In the genomic region with DNA sequence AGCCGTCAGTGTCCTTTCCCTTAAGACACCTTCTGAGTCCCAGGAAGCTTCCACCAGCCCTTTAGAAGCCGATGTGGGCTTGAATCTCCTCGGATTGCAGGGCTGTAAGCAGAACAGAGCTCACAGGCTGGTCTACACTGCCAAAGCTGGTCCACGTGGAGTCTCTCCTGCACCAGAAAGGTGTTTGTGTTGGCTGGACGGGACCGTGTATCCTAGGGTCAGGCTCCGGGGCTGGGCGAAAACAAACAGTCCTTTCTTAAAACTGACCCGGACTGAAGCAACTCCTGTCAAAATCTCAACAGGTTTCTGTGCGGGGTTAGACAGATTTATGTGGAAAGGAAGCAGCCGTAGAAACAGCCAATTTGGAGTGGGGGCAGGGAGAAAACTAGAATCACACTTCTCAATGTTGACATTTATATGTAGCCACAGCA, we compare ENCODE assay signal across 9 mouse cellular contexts. TPM values are rescaled to one million over a fixed set of nuclear protein-coding genes. Genes with fewer than 3 reads are reported as not detected.
DNase-seq lines count a peak whose midpoint lies in the region; ATAC-seq and TF ChIP-seq lines count a peak whose summit lies in the region.
"Had no signal": no experiment of that assay in that cellular context is flagged by ENCODE, and none has a peak within 500 bp of the region (broad histone marks: within the 10 kb centered on the region; RNA-seq: fewer than 3 reads in every experiment).

No protein-coding gene starts in this region.

- H3K36me3 ChIP-seq in heart, embryonic 15.5 days = no peaks in the 10 kb centered on the region
- H3K36me3 ChIP-seq in ES-E14 (ENCODE audit: control insufficient read depth, insufficient read depth, low read length, poor library complexity, severe bottlenecking) = no peaks in the 10 kb centered on the region
- H3K36me3 ChIP-seq in kidney, embryonic 16.5 days (ENCODE audit: insufficient read depth, low read length) = no peaks in the 10 kb centered on the region
- H3K36me3 ChIP-seq in forebrain, embryonic 15.5 days = no peaks in the 10 kb centered on the region

- WGBS in heart, embryonic 15.5 days = 51% methylated on average over 11 of the region's 11 CpGs
- 16% methylated on average over 11 of the region's 11 CpGs for WGBS in kidney, embryonic 16.5 days
- WGBS in forebrain, embryonic 15.5 days = 86% methylated on average over 11 of the region's 11 CpGs

- in situ Hi-C loops in ES-E14 (cut with MboI; ENCODE audit: low sequenced_read_pairs in 2 of 2, unreplicated experiment in 2 of 2) = loop anchor here in 1 of 2 experiments (5.0 kb wide), 1 partner anchor 244 kb away; no protein-coding TSS in a partner anchor

- 0 out of 2 replicates have a peak overlapping the region, but pooled peaks have one; percentile 7 for H3K27ac ChIP-seq in heart, embryonic 15.5 days
- no peak overlapping the region for H3K27ac ChIP-seq in ES-E14 (ENCODE audit: insufficient read depth, low read depth, low read length, poor library complexity, severe bottlenecking)
- peak overlapping the region; percentile 47; the same call in 1 of the 2 replicates for H3K27ac ChIP-seq in kidney, embryonic 16.5 days (ENCODE audit: low read length)
- no peak overlapping the region for H3K27ac ChIP-seq in forebrain, embryonic 15.5 days (replicated peaks)

- peaks cover 15% of the 10 kb centered on the region for H3K4me1 ChIP-seq in heart, embryonic 15.5 days (replicated peaks)
- peaks cover 0 to 6% of the 10 kb centered on the region in 2 experiments; a peak in 2 of 4 replicates for H3K4me1 ChIP-seq in ES-E14 (ENCODE audit: control insufficient read depth in 2 of 2, insufficient read depth in 2 of 2, low read length in 2 of 2, poor library complexity in 1 of 2)
- H3K4me1 ChIP-seq in kidney, embryonic 16.5 days (ENCODE audit: insufficient read depth, low read length) = peaks cover 18% of the 10 kb centered on the region; the same call in 1 of the 2 replicates
- H3K4me1 ChIP-seq in forebrain, embryonic 15.5 days = peaks cover 14% of the 10 kb centered on the region

- H3K4me2 ChIP-seq in heart, embryonic 15.5 days = peak overlapping the region; percentile 30
- peak overlapping the region; percentile 36 for H3K4me2 ChIP-seq in kidney, embryonic 16.5 days (replicated peaks; ENCODE audit: low read depth, low read length)
- no peak overlapping the region for H3K4me2 ChIP-seq in forebrain, embryonic 15.5 days (replicated peaks)

- ATAC-seq in heart, embryonic 15.5 days (replicated peaks; ENCODE audit: insufficient number of reproducible peaks, insufficient read depth, low FRiP score, low read depth) = no peak
- ATAC-seq in kidney, embryonic 16.5 days (ENCODE audit: low FRiP score, low TSS enrichment) = no peak
- ATAC-seq in forebrain, embryonic 15.5 days (replicated peaks) = no peak

- no peak for DNase-seq in heart, adult 9 months (ENCODE audit: low spot score in 2 of 2)
- DNase-seq in ES-E14 (ENCODE audit: low read depth, low spot score) = no peak
- peak; percentile 51 for DNase-seq in lung, postnatal 10 days
- DNase-seq in cerebellum, postnatal 10 days = no peak
- no peak for DNase-seq in urinary bladder, postnatal 10 days (ENCODE audit: low spot score)

- H3K9ac ChIP-seq in heart, embryonic 15.5 days = no peak overlapping the region
- H3K9ac ChIP-seq in ES-E14 (ENCODE audit: insufficient read depth, low read depth, low read length, poor library complexity, severe bottlenecking) = peak overlapping the region; percentile 10; the same call in 1 of the 2 replicates
- H3K9ac ChIP-seq in kidney, embryonic 16.5 days (replicated peaks; ENCODE audit: low read length) = peak overlapping the region; percentile 24; the same call in 1 of the 2 replicates
- H3K9ac ChIP-seq in forebrain, embryonic 15.5 days (replicated peaks) = no peak overlapping the region

- no peaks in the 10 kb centered on the region for H3K9me3 ChIP-seq in heart, embryonic 15.5 days (replicated peaks)
- no peaks in the 10 kb centered on the region for H3K9me3 ChIP-seq in ES-E14 (ENCODE audit: control insufficient read depth, insufficient read depth, low read depth, low read length)
- no peaks in the 10 kb centered on the region for H3K9me3 ChIP-seq in kidney, embryonic 16.5 days (ENCODE audit: low read length)
- H3K9me3 ChIP-seq in forebrain, embryonic 15.5 days = no peaks in the 10 kb centered on the region

- no peak overlapping the region; the same call in 1 of the 2 replicates for H3K4me3 ChIP-seq in heart, embryonic 15.5 days
- H3K4me3 ChIP-seq in ES-E14 (ENCODE audit: insufficient read depth in 1 of 2, low read depth in 1 of 2, low read length in 2 of 2, poor library complexity in 1 of 2, severe bottlenecking in 1 of 2) = peak overlapping the region in 1 of 2 experiments; percentile 9; a peak in 1 of 4 replicates
- no peak overlapping the region; the same call in 1 of the 2 replicates for H3K4me3 ChIP-seq in kidney, embryonic 16.5 days (ENCODE audit: low read length)
- no peak overlapping the region for H3K4me3 ChIP-seq in forebrain, embryonic 15.5 days
- H3K4me3 ChIP-seq: erythroblast, embryonic 14.5 days had no signal

- H3K27me3 ChIP-seq in heart, embryonic 15.5 days = no peaks in the 10 kb centered on the region
- H3K27me3 ChIP-seq in kidney, embryonic 16.5 days (ENCODE audit: insufficient read depth, low read length) = no peaks in the 10 kb centered on the region
- no peaks in the 10 kb centered on the region for H3K27me3 ChIP-seq in forebrain, embryonic 15.5 days

TF ChIP-seq in ES-E14, 5 proteins besides CTCF, POLR2A, EP300 and RAD21:
- no peak for TF ChIP-seq HCFC1 (IDR thresholded peaks at IDR 0.05; ENCODE audit: borderline replicate concordance, insufficient read depth, low read length)
- TF ChIP-seq ZNF384 (IDR thresholded peaks at IDR 0.05; ENCODE audit: low read depth, low read length) = no peak
- no peak for TF ChIP-seq MAFK (IDR thresholded peaks at IDR 0.05; ENCODE audit: insufficient read depth, low read depth, low read length)
- no peak for TF ChIP-seq ZC3H11A (IDR thresholded peaks at IDR 0.05; ENCODE audit: borderline replicate concordance, low read depth, low read length)
- no peak for TF ChIP-seq CHD2 (IDR thresholded peaks at IDR 0.05; ENCODE audit: low read depth, low read length)

RNA-seq across cellular contexts. Expression of a gene that starts 48.2 kb away (rescaled TPM):
- 7.4 and 9.1 TPM in 2 replicates for polyA plus RNA-seq in heart, embryonic 15.5 days (2015; fragmentation: Nextera tagmentation; extraction: Ambion mirVana)
- total RNA-seq in ES-E14 (2012; rRNA removed) = 23.2 and 40.5 TPM in 2 replicates
- polyA plus RNA-seq in kidney, embryonic 16.5 days (2015; fragmentation: Nextera tagmentation; extraction: Ambion mirVana) = 28.6 and 33.4 TPM in 2 replicates
- polyA plus RNA-seq in forebrain, embryonic 15.5 days (2015; fragmentation: Nextera tagmentation; extraction: Ambion mirVana) = 33.9 and 38.2 TPM in 2 replicates

Comparison
In these comparisons a context has a peak if more than half of its experiments do, and no peak if none do; other contexts are left out.
1. H3K27ac ChIP-seq: peak in heart, embryonic 15.5 days (single experiment) and kidney, embryonic 16.5 days (single experiment); none in ES-E14 (single experiment) and forebrain, embryonic 15.5 days (single experiment).
2. H3K9ac ChIP-seq: peak in ES-E14 (single experiment) and kidney, embryonic 16.5 days (single experiment); none in heart, embryonic 15.5 days (single experiment) and forebrain, embryonic 15.5 days (single experiment).